Mouse (Mus musculus): ENCODE measurements at regions not wholly inside any gene's neighbourhood (a gene's known extent, or its start where the extent isn't known, plus 50 kb on each side); places are given as distances from the start of the nearest gene placed in this dataset.
A peak's percentile ranks its signal among the peaks of the same experiment; 100 is the strongest.

- DNase-seq (ENCODE audit: extremely low spot score) = no peak
Measured at GRCm38 (mm10) chr6:141027353-141027752, 221.7 kb upstream of the Pde3a start.

GRCm38 (mm10) chr6:141027787-141028186, 221.3 kb upstream of the Pde3a start:
- DNase-seq (ENCODE audit: extremely low spot score) = no peak

- DNase-seq (ENCODE audit: extremely low spot score) = no peak
Measured at GRCm38 (mm10) chr6:141034824-141035223, 214.2 kb upstream of the Pde3a start.

GRCm38 (mm10) chr6:141041358-141041757, 207.7 kb upstream of the Pde3a start:
- no peak for DNase-seq (ENCODE audit: extremely low spot score)

- no peak for DNase-seq (ENCODE audit: extremely low spot score)
Measured at GRCm38 (mm10) chr6:141041781-141042625, 207.1 kb upstream of the Pde3a start.

- DNase-seq (ENCODE audit: extremely low spot score) = no peak
Measured at GRCm38 (mm10) chr6:141048271-141048670, 200.8 kb upstream of the Pde3a start.

GRCm38 (mm10) chr6:141050038-141050684, 198.9 kb upstream of the Pde3a start:
- no peak for DNase-seq (ENCODE audit: extremely low spot score)

- DNase-seq (ENCODE audit: extremely low spot score) = no peak
Measured at GRCm38 (mm10) chr6:141054026-141054425, 195.0 kb upstream of the Pde3a start.

DNA sequence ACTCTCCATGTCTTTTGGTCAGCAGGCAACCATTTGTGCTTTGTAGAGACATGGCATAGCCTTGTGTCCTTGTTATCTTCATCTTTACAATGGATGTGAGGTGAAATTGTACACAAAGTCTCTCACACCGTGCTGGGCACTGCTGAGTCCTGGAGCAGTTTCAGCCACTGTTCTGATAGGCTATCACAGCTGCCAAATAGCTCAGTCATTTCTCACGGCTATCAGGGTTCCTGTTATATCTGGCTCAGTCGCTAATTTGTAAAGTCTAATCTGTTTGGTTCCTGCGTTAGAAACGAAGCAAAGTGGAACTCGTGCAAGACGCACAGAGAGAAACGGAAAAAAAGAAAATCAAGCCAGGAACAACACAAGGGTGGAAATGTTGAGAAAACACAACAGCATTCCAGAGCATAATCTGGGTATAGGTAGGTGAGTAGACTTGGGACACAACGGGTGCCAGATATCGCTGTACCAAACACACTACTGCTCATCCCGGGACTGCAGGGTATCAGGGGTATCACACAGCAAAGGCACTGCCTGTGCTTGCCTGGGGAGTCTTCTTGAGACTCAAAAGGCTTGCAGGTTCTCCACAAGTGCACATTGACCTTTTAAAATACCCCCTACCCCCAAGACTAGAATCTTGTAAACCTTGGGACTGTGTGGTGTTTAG, 189.7 kb upstream of the Pde3a start:
- no peak for DNase-seq (ENCODE audit: extremely low spot score)

DNA sequence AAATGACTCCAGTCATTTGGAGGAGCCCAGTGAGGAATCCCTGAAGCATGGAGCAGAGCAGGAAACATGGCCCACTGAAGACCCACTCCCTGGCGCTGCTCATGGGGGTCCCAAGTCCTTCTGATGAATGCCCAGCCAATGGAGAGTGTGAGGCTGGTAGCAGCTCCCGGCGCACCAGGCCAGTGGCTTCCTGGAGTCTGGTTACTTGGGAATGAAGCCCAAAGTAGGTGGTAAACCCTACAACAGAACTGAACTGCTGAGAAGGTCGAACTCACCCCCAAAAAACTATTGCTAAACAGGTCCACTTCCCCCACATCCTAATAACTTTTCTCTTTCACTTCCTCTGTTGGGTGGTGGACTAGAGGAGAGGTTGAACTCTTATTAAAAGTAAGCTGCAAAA, 183.3 kb upstream of the Pde3a start:
- DNase-seq (ENCODE audit: extremely low spot score) = no peak

- no peak for DNase-seq (ENCODE audit: extremely low spot score)
Measured at GRCm38 (mm10) chr6:141068861-141069467, 180.1 kb upstream of the Pde3a start.

DNA sequence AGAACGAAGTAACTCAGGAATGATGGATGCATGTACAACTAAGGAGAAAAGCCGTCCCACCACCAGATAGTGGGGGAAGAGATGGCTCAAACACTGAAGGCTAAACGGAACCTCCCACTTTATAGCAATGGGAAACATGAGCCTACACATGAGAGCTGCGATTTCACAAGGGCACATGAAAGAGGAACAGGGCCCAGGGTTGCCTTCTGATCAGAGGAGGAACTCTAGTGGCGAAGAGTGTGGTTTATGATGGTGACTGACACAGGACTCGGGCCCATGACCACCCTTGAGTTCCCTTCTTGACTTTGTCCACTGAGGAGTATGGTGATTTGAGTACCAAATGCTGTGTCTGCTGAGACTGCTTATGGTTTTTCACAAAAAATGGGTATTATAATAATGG, 179.2 kb upstream of the Pde3a start:
- DNase-seq (ENCODE audit: extremely low spot score) = no peak

GRCm38 (mm10) chr6:141071507-141071906, 177.6 kb upstream of the Pde3a start:
- no peak for DNase-seq (ENCODE audit: extremely low spot score)

DNA sequence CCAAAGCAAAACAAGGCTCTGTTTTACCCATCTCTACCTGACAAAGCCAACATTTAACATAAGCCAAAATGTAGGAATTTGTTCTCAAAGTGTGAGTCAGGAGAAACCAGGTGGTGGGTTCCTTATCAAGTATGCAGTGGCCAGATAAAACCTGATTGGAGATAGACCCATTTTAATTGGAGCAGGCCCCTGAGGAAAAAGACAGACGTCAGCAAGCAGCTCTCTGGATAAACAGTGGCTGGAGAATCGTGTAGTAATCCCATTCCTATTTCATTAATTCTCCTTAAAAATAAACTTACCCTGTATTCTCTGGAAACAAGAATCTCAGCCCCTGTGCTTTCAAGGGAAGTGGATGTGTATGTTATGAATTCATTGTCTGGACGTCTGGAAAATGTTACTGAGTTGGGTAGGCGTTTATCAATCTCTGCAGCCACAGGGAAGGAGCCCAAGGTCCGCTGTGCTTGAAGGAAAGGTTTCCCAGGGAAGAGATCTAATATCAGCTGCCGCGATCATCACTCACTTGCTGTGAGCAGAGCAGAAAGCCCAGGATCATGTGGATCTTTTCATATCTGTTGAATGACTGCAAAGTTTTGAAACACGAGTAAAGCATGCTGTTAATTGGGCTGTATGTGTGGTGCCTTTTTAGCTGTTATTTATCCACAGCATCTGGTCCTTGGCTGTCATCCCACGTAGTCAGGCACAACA, 157.8 kb upstream of the Pde3a start:
- DNase-seq (ENCODE audit: extremely low spot score) = no peak

GRCm38 (mm10) chr6:141091781-141092140, 157.3 kb upstream of the Pde3a start:
- DNase-seq (ENCODE audit: extremely low spot score) = no peak

DNA sequence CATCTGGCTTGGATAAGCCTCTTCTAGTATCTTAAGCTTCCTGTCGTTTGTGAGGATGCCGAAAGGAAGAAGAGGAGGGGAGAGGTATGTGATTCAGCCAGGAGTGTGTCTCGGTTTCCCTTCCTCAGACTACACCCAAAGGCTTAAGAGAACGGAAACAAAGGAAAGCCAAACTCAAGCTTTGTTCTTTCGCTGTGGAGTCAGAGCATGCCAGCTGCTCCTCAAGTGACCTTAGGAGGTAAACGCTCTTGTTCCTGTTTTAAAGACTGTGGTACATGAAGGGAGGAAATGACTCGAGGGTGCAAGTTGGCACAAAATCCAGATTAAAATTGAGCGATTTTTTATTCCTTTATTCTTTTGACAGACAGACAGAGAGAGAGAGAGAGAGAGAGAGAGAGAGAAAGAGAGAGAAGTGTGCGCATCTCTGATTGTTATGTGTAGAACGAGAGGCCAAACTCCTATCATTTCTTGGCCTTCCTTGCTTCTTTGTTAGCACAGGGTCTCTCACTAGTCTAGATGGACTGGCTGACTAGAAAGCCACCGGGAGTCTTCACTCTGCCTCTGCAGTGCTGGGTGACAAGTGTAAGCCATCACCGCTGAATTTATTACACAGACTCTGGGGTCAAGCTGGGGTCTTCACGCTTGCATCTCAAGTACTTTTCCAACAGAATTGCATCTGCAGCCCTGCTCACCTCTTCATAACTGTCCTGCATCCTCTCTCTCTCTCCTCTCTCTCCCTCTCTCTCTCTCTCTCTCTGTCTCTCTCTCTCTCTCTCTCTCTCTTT, 151.5 kb upstream of the Pde3a start:
- peak; percentile 29 for DNase-seq (ENCODE audit: extremely low spot score)

DNA sequence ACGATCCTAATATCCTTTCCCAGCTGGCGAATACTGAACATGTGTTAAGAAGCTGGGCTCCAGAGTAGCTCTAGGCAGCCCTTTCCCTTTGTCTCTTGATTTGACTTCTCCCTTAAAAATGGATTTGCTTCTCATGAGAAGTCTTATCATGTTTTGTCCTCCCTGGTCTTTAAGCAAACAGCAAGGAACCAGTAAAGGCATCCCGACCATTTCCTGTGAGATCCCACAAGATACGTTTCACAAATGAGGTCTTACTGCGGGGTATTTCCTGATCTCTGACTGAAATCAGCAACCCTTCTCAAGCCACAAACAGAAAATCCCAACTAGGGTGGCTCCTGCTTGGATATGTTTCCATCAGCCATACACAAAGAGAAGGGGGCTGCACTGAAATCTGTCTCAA, 130.8 kb upstream of the Pde3a start:
- peak; percentile 12 for DNase-seq (ENCODE audit: extremely low spot score)

- DNase-seq (ENCODE audit: extremely low spot score) = no peak
Measured at GRCm38 (mm10) chr6:141126614-141127396, 122.3 kb upstream of the Pde3a start.

DNA sequence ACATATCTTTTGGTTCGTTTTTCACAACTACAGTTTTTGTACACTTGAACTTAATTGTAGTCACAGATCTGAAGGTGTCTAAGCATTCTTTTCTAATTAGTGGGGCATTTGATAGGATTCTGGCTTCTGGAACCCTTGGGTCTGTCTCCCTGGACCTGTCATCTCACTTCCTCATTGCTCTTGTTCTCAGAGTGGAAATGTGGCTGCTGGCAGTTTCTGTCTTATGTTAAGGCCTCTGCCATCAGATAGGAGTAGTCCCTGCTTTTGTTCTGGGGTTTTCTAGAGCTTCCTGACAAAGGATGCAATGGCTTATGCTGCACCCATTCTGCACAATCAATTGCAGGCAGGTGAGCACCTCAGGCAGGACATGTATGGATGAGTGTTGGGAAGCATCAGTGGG, 119.5 kb upstream of the Pde3a start:
- no peak for DNase-seq (ENCODE audit: extremely low spot score)

DNA sequence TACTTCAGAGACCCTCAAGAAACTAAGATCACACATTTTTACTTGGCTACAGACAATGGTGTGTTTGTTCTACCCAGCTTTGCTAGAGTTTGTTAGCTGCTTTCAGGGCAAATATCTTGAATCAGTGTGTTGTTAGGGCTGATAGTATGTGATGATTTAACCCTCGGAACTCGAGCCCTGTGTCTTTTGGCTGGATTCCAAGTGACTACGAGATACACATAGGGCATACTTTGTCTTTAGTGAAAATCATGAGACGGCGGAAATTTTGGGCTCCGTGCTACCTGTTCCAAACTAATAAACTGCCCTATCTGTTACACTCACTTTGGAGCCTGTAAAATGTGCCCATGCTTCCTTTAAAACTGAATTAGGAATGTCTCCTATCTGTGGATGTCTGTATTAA, 114.9 kb upstream of the Pde3a start:
- no peak for DNase-seq (ENCODE audit: extremely low spot score)

Data from embryo, embryonic 9.5 days (tissue).